Mouse (Mus musculus): ENCODE measurements at regions not wholly inside any gene's neighbourhood (a gene's known extent, or its start where the extent isn't known, plus 50 kb on each side); places are given as distances from the start of the nearest gene placed in this dataset.

DNA sequence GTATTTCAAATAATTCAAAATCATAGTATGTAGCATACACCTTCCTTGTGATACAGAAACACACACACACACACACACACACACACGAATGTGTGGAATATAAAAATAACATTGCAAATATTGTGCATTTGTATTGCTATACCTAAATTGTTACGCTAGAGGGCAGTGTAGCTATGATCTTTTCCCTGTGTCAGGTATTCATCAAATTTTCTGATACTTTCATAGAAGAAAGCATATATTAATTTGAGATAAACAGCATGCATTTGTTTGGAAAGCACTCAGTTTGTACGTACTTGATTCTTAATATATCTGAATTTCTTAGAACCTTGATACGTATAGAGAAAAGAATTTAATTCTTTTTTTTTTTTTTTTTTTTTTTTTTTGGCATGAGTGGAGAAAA is 1700.9 kb upstream of the Sel1l start:
- in situ Hi-C loops (cut with MboI, MseI) = no loop called here

DNA sequence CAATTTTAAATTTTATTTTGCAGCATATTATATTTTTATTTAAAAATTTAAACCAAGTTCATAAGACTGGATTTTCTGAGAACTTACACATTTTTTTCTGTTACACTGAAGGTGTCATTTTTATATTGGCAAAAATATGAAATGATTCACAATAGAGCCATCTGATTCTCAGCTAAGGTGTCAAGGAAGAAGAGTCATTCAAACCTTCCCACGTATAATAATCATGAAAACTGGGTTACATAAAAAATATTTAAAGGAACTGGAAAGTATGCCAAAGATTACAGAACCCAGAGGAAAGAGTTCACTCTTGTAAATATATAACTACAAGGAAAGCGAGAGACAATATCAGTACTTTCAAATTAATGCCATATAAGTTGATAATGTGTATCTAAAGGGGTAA is 1674.5 kb upstream of the Sel1l start:
- in situ Hi-C loops (cut with MboI, MseI) = no loop called here

DNA sequence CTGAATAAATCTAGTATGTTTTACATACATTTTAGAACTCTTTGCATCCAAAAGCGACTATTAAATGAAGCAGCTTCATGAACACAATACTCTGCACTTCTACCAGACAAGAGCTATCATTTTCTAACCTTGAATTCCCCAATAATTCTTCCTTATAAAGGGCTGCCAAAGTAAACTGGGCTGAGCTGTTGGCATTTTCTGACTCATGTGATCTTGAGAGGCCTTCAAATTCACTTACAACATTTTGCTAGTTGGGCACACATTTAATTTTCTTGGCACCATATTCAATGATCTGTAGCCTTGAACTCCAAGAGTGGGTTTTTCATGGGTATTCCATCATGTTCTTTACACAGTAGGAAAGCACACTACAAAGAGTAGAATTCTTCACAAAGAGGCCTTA is 1637.4 kb upstream of the Sel1l start:
- in situ Hi-C loops (cut with MboI, MseI) = no loop called here

DNA sequence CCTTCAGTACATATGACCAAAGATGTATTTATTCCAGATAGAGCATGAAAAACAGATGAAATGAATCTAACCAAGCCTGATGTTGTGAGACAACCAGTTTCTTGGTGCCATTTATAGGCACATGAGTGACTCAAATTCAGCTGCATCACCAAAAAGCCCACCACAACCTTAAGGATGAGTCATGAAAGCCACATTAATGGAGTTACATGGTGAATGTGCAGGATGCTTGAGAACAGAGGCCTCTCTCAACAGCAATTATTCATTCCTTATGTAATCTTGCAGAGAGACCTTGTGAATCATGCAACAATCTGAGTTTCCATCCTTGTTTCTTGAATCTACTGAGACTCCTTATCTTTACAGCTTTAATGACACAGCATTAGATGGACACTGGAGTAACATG is 1613.1 kb upstream of the Sel1l start:
- in situ Hi-C loops (cut with MboI, MseI) = no loop called here

DNA sequence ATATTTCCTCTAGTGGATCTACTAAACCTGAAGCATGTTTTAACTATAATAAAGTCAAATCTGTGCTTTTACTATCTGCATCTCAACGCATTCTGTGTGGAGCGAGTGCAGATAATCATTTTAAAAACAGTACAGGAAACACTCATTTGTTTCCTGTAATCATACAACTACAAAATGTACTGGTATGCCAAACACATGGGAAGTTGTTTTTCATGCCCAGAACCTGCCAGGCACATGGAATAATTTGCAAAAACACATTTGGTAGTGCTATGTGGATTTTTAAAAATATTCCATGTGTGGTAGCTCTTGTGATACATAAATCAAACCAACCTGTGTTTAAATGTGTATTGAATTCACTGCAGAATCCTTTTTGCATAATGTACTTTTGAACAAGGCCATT is 1600.5 kb upstream of the Sel1l start:
- in situ Hi-C loops (cut with MboI, MseI) = no loop called here

DNA sequence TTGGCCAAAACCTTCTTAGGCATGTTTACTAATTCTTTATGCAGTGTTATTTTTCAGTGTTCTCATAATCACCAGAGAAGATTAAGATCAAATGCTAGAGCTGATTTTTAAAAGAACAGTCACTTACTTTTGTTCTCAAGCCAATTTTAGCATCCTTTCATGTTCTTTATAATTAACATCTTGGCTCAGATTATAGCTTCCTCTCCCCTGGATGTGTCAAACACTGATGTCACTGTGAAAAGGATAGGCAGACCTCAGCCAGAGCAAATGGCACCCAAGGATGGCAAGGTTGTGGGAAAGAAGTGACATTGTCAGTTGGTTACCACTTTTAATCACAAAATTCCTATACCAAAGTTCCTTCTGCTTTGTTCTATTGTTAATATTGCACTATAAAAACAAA is 1580.3 kb upstream of the Sel1l start:
- in situ Hi-C loops (cut with MboI, MseI) = no loop called here

DNA sequence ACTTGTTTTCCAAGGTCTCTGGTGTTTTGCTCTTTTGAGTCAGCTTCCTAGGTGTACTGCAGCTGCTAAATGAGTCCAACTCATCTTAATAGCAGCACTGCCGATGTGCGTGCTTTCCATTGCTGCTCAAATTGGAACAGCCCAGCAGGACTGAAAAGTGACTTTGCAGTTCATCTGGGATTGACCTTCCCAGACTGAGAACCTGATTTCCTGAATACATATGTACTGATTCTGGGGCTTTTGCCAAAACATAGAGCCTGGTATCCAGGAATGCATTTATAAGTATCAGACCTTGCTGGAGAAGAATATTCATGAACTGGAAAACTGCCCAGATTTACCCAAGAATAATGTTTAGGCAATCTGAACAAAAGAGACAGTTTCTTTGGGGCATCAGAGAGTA is 1579.0 kb upstream of the Sel1l start:
- in situ Hi-C loops (cut with MboI, MseI) = no loop called here

DNA sequence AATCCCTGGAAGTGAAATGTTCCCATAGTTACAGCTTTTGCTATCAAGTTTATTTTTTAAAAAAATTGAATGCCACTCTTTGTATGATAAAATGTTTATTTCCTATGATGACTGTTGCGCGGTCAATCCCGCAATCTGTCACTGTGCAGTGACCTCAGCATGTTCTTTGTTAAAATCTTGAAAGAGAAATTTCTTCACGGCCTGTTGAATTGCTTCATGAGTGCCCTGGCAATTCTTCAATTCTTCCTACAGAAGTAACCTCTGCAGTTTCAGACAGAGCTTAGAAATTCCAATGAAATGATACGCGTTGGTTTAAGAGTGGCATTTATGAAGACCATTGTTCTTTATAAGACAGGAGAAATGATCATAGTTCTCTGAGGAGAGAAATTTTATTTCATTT is 1567.4 kb upstream of the Sel1l start:
- in situ Hi-C loops (cut with MboI, MseI) = no loop called here

DNA sequence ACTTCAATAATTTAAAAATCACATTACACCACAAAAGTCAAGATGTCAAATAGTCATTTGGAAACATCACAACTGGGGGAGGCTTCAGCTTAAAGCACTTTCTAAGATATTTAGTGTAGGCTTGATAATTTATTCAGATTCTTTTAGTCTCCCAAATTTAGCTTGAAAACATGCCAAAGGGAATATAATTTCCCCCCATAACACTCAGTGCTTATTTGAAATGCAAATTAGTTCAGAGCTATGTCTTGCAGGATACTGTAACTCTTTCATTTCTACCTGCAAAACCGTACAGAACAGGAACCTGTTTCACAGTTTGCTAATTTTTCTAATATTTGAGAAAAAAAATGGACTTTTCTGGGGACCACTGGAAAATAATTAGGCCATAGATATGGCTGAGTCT is 1566.8 kb upstream of the Sel1l start:
- in situ Hi-C loops (cut with MboI, MseI) = no loop called here

DNA sequence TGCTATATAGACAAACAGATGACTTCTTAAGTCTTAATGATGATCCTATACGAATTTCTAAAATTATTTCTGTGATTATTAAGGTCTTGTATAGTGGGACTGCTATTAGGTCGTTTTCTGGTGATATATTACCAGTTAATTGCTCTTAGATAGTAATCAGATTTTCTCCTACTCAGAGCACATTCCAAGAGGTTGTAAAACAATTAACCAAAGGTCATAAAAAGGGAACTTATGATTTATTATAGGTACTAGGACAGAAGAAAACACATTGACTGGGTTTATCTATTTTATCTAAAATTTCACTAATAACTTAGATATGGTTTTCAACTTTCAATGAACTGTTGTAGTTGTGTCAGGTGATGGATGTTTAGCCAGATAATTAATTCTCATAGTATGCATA is 1536.6 kb upstream of the Sel1l start:
- in situ Hi-C loops (cut with MboI, MseI) = no loop called here

DNA sequence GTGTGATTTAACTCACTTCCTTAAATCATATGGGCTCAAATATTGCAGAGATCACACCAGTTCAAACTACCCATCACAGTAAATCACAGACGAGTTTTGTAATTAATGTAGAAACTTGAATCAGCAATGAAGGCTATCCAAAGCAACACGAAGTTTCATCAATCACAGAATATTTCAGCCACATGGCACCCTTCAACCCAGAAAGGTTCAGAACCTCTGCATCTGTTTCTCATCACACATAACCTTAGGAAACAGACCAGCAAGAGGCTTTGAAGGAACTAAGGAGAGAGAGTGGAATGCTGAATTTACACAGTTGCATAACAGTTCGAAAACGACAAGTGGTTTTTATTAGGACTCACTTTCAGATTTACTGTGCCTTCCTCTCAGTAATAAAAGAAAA is 1494.0 kb upstream of the Sel1l start:
- in situ Hi-C loops (cut with MboI, MseI) = no loop called here

DNA sequence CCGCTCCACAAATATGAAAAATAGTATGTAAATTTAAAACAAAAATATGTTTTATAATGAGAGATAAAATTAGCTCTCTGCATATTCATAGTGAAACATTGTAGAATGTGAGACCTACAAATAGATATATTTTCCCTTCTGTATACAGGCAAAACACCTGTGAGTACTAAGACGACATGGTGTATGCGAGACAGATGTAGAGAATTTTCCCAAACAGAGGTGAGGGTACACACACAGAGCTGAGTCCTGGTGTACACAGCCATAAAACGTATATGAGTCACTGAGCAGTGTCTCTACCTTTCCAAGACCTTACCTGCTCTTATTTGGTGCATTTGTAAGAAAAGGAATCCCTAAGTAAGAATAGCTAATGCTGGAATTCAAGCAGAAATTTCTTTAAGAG is 1493.6 kb upstream of the Sel1l start:
- in situ Hi-C loops (cut with MboI, MseI) = no loop called here

DNA sequence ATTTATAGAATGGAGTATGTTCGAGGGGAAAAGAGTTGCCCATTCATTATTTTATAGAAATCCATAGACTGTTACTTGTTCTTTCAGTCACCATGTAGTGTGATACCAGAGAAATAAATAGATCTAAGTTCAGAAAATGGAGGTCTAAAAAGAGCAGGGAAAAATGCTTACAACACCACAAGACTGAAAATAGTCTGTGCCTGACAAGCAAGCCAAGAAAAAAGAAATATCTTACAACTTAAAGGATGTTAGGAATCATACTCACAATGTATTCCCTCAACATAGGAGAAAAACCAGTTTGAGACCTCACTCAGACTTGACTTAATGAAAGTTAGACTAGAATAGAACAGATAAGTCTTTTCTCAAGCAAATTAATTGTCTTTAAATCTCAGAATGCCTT is 1486.6 kb upstream of the Sel1l start:
- in situ Hi-C loops (cut with MboI, MseI) = no loop called here

DNA sequence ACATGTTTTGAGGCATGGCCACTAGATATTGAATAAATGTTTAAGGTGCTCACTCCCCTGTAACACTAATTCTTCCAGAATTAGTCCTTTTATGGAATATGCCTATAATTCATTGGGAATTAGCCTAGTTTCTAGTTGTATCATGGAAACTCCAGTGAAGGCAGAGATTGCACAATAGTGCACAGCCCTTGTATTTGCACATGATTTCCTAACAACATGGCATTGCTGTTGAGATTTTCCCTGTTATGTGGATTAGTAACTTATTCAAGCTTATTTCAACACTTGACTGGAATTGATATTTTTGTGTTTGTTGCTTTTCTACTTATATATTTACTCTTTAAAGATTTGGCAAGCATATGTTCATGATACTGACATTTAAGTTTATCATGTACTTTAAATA is 1463.3 kb upstream of the Sel1l start:
- in situ Hi-C loops (cut with MboI, MseI) = no loop called here

DNA sequence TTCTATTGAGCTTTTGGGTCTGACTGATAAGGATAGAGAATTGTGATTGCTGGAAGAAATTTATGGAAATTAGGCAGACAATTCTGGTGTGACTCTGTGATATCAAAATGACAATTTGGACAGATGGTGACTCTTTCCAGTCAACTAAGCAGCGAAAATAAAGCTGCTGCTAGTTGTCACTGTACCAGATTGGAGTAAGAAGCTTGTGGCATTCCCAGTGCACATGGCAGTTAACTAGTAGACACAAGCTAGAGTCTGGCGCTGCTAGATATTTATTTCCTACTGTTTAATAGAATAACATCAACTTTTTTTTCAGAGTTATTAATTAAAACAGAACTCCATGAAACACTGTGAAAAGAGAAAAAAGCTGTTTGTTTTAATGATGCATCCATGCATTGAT is 1432.9 kb upstream of the Sel1l start:
- in situ Hi-C loops (cut with MboI, MseI) = no loop called here

DNA sequence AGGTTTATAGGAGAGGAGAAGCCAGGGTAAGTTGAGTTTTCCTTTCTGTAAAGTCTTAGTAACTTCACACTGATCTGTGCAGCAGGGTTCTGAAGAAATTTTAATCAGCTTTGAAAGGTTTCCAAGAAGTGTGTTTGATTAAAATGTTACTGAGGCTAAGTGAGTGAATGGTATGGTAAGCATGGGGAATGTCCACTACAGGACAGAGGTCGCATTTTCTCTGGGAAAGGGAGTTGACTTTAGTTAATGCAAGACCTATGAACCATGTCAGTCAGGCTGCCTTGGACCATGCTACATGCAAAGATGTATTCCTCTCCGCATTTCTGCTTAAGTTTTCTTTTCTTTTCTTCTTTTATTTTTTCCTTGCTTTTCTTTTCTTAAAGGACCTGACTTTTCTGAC is 1424.7 kb upstream of the Sel1l start:
- in situ Hi-C loops (cut with MboI, MseI) = no loop called here

DNA sequence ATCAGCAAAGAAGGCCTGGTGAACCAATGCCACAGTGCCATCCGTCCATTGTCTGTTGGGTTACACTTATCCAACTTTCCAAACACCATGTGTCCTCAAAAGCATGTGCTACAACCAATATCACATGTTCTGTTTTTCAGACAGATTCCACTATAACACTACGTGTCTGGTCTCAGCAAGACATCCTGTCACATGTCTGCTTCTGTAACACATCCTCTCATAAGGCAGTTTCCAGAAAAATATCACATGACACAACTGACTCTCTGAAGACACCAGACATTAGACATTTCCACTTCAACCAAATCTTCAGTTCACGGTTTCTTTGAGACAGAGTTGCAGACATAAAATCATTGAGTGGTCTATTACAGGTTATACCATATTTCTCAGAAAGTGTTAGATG is 1381.3 kb upstream of the Sel1l start:
- in situ Hi-C loops (cut with MboI, MseI) = no loop called here

DNA sequence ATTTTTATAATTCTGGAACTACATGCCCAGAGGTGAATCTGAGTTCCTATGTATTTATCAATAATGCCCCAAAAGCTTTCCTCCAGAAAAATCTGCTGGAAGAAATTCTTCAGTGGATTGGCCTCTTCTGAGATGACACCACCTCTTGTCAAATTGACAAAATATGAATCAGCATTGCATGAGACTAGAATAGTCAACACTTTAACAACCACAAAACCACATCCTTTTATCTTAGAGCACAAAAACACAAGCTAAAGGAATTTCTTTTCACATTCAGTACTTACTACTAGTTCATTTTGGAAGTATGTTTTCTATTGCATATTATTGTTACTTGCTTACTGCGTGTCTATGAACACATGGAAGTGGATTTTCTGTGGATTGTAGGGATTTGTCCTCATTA is 1377.9 kb upstream of the Sel1l start:
- in situ Hi-C loops (cut with MboI, MseI) = no loop called here

DNA sequence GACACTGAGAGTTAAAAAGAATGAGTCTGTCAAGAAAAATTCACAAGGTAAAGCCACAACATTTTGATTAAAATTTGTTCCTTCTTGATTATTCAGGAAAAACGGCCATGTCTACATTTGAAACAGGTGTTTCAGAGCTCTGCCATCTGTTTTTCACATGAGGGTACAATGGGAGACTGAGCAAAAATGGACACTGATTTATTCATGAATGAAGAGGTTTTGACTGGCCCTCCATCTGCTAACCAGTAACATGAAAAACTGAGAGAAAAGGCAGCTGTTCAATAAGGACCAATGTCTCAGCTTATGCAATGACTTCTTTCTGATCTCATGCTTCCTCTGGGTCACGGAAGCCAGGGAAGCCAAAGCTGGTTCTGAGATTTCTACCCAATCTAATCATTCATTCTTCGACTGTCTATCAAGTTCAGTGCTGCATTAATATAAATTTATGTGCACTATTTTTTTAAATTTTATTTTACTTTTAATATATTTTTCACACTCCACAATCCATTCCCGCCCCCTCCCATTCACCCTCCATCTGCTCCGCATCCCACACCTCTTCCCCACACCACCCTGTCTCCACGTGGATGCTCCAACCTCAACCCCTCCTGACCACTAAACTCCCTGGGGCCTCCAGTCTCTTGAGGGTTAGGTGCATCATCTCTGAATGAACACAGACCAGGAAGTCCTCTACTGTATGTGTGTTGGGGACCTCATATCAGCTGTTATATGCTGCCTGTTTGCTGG is 1372.4 kb upstream of the Sel1l start:
- in situ Hi-C loops (cut with MboI, MseI) = no loop called here

DNA sequence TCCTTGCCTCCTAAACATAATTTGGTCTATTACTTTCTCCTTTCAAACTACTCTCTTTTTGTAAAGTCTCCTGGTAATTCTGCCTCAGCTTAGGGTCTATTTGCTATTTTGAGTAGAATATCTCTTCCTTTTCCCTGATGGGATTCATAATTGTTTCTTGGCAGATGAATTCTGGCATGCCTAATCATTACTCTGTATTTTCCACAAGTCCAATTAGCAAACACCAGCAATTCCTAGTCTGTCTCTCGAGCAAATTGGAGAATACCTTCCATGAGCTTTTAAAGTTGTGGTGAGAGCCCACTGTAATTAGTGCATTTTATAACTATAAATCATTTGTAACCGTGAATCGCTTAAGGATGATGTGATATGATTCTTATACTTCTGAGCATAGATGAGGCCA is 1358.6 kb upstream of the Sel1l start:
- in situ Hi-C loops (cut with MboI, MseI) = no loop called here

DNA sequence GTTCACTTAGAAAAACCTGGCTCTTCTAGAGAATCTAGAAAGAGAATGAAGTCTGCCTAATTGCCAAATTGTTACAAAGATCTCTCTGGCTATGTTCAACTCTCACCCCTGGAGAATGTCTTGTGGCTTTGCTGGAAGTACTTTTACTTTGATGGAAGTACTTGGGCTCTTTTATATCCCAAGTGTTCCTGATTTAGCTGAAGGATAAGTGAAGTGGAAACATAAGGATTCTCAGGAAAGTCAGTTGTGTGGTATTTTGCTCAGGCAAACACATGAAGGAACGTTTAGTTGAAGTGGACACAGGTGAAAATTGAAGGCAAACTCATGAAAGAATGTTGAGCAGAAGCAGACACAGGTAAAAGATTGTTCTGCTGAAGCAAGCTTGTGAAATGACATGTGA is 1340.0 kb upstream of the Sel1l start:
- in situ Hi-C loops (cut with MboI, MseI) = no loop called here

DNA sequence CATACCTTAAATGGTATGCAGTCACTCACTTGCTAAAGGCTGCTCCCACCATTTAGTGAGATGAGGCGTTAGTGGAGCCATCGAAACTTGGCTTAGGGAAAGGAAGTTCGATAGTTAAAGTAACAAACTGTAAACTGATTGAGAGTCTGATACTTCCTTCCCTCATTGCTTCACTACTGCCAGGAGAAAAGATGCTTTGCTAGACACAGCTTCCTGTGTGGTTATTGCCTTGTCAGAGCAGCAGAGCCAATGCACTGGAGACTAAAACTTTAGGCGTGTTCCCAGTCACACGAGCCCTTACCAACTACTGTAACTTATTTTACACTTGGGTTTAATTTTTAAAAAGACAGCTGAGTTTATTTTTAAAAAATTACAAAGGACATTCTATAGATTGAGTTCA is 1324.8 kb upstream of the Sel1l start:
- in situ Hi-C loops (cut with MboI, MseI) = no loop called here

DNA sequence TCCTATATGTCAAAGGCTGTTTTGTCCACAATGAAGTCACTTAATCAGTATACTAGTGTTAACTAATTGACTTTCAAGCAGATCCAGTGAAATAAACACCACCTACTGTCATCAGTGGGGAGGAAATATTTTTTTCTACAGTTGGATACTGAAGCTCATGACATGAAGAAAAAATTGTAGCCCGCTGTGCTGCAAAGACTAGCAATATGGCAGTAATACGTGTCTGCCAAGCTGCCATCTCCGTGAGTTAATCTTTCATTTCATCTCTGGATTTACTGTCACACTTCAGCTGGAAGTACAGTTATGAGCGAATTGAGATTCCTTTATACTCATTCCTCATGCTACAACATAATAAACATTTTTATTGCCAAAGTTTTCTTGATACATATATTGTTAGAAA is 1311.3 kb upstream of the Sel1l start:
- in situ Hi-C loops (cut with MboI, MseI) = no loop called here

DNA sequence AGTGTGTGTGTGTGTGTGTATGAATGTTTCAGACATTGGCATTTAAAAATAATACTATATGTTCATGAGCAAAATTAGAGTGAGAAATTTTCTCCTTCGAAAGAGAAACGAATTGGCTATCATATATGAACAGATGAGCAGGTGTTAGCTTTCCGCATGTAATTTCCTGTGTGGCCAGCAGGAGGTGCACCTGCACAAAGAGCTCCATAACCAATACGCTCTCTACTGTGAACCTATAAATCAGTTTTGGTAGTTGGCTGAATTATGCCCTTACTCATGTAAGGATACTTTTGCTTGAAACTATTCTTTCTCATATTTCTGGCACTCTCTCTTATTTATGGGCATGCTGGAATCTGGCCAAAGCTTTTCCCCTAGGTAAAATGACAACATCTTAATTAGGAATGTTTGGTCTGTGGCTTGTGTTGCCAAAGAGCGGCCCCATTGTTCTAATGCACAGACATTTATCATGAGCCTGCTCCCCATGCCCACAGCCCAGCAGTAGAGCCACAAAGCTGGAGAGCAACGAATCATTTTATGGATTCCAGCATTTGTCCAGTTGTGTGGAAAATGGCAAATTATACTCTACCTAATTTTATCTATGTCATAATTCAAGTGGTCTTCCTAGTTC is 1303.8 kb upstream of the Sel1l start:
- in situ Hi-C loops (cut with MboI, MseI) = no loop called here
